Mouse (Mus musculus): ENCODE measurements around the gene Emp2. TPM values are rescaled to one million over a fixed set of nuclear protein-coding genes. Genes with fewer than 3 reads are reported as not detected.

Gene Emp2
- polyA plus RNA-seq, 1 experiment from 2014 or later, result 38.6 TPM

DNA sequence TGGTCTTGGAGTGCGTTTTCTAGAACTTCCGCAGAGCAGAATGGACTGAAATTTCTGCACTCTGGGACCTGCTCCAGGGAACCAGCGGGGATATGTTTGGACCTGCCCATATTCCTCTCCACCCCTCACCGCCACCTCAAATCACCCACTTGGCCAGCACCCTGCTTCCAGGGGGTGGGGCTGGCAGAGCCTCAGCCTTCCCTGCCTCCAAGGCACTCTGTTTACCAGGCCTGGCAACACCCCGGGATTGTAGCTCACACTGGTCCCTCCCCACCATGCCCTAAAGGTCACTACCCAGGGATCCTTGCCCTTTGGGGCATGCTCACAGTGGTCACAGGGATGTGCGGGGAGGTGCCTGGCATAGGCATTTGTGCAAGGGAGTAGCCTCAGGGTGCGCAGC, 33.8 kb upstream of the Emp2 start:
- no peak overlapping the region for H3K27ac ChIP-seq (replicated peaks; ENCODE audit: low read depth, low read length)
- WGBS, result 70% methylated on average over 7 of the region's 7 CpGs
- peak; percentile 48; the same call in 1 of the 2 replicates for ATAC-seq (ENCODE audit: low read depth)

DNA sequence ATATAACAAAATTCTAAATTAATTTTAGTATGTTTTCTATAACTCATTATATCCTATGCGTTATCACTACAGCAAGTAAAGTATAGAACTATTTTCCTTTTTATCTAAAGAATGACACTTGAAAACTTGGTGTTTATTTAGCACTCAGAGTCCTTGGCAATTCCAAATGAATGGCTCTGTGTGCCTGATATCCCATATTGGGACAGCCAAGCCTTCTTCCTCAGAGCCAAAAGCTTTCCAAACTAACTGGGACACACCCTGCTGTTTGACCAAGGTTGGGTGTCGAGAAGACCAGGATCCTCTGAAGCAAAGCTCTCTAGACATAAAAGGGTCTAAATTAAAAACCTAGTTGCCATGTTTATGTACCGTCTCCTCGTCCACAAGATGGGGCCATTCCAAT, 27.3 kb upstream of the Emp2 start:
- H3K9ac ChIP-seq (ENCODE audit: low read depth, low read length), result no peak overlapping the region
- H3K9me3 ChIP-seq (ENCODE audit: control insufficient read depth, low read length), result no peaks in the 10 kb centered on the region
- ATAC-seq (ENCODE audit: low read depth) (no peak), DNase-seq (ENCODE audit: low spot score) (no peak)
- no peak overlapping the region for H3K4me2 ChIP-seq (ENCODE audit: low read depth, low read length)
- no peak overlapping the region for H3K27ac ChIP-seq (replicated peaks; ENCODE audit: low read depth, low read length)
- H3K4me3 ChIP-seq (ENCODE audit: low read depth, low read length), result no peak overlapping the region
- no peaks in the 10 kb centered on the region for H3K4me1 ChIP-seq (ENCODE audit: control insufficient read depth, insufficient read depth, low read length)
- H3K36me3 ChIP-seq (ENCODE audit: control insufficient read depth, insufficient read depth, low read length), result no peaks in the 10 kb centered on the region
- WGBS, result 62% methylated on average over 4 of the region's 4 CpGs
- H3K27me3 ChIP-seq (replicated peaks; ENCODE audit: control insufficient read depth, insufficient read depth, low read length), result no peaks in the 10 kb centered on the region

More for the DNA sequence above, 33.8 kb upstream of the Emp2 start:
- no peak overlapping the region for H3K9ac ChIP-seq (ENCODE audit: low read depth, low read length)
- H3K4me2 ChIP-seq (ENCODE audit: low read depth, low read length), result no peak overlapping the region
- no peaks in the 10 kb centered on the region for H3K36me3 ChIP-seq (ENCODE audit: control insufficient read depth, insufficient read depth, low read length)
- DNase-seq (ENCODE audit: low spot score), result peak; percentile 32
- H3K27me3 ChIP-seq (replicated peaks; ENCODE audit: control insufficient read depth, insufficient read depth, low read length), result no peaks in the 10 kb centered on the region
- H3K4me1 ChIP-seq (ENCODE audit: control insufficient read depth, insufficient read depth, low read length), result peaks cover 6% of the 10 kb centered on the region; the same call in 1 of the 2 replicates
- no peak overlapping the region for H3K4me3 ChIP-seq (ENCODE audit: low read depth, low read length)
- H3K9me3 ChIP-seq (ENCODE audit: control insufficient read depth, low read length), result no peaks in the 10 kb centered on the region

DNA sequence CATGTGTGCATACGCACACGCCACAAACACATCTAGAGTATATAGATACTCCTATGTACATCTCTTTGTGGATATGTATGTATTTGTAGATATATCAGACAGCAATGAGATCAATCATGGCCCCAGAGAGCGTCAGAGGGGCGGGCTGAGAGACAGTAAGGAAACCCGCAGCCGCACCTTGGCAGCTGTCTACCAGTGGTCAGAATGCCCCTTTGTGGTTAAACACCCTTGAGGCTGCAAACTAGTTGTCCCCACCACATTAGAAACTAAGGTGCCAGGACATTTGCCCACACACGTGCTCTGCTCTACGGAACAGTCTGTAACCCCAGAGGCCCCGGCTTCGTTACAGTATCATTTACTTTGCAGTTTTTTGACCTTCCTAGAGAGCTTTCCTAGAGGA, 26.2 kb upstream of the Emp2 start:
- Histone ChIP-seq H3K27ac (replicated peaks; ENCODE audit: low read depth, low read length) (no peak overlapping the region), H3K9me3 (ENCODE audit: control insufficient read depth, low read length) (no peaks in the 10 kb centered on the region), H3K4me3 (ENCODE audit: low read depth, low read length) (no peak overlapping the region), H3K27me3 (replicated peaks; ENCODE audit: control insufficient read depth, insufficient read depth, low read length) (no peaks in the 10 kb centered on the region), H3K4me2 (ENCODE audit: low read depth, low read length) (no peak overlapping the region), H3K4me1 (ENCODE audit: control insufficient read depth, insufficient read depth, low read length) (no peaks in the 10 kb centered on the region), H3K36me3 (ENCODE audit: control insufficient read depth, insufficient read depth, low read length) (no peaks in the 10 kb centered on the region), H3K9ac (ENCODE audit: low read depth, low read length) (no peak overlapping the region)
- DNase-seq (ENCODE audit: low spot score) (no peak), ATAC-seq (ENCODE audit: low read depth) (no peak)
- 91% methylated on average over 10 of the region's 10 CpGs for WGBS

DNA sequence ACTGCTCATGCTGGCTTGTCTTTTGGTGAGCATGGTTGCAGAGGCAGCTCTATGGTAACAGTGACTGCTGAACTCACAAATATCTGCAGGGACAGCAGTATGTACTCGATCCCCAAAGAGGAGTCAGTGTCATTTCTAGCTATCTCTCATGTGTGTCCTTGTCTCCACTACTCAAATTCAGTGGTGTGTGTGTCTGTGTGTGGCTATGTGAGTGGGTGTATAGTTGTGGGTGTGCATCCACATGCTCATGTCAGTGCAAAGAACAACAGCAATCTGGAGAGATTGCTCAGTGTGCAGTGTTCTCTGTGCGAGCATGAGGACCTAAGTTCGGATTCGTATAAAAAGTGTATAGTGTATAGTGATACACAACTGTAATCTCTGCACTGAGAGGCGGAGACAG, 24.8 kb upstream of the Emp2 start:
- Histone ChIP-seq H3K4me2 (ENCODE audit: low read depth, low read length) (no peak overlapping the region), H3K27ac (replicated peaks; ENCODE audit: low read depth, low read length) (no peak overlapping the region), H3K9me3 (ENCODE audit: control insufficient read depth, low read length) (no peaks in the 10 kb centered on the region), H3K4me1 (ENCODE audit: control insufficient read depth, insufficient read depth, low read length) (no peaks in the 10 kb centered on the region), H3K9ac (ENCODE audit: low read depth, low read length) (no peak overlapping the region), H3K4me3 (ENCODE audit: low read depth, low read length) (no peak overlapping the region), H3K27me3 (replicated peaks; ENCODE audit: control insufficient read depth, insufficient read depth, low read length) (no peaks in the 10 kb centered on the region), H3K36me3 (ENCODE audit: control insufficient read depth, insufficient read depth, low read length) (no peaks in the 10 kb centered on the region)
- ATAC-seq (ENCODE audit: low read depth), result no peak
- WGBS, result 91% methylated on average over 5 of the region's 5 CpGs
- DNase-seq (ENCODE audit: low spot score), result no peak

DNA sequence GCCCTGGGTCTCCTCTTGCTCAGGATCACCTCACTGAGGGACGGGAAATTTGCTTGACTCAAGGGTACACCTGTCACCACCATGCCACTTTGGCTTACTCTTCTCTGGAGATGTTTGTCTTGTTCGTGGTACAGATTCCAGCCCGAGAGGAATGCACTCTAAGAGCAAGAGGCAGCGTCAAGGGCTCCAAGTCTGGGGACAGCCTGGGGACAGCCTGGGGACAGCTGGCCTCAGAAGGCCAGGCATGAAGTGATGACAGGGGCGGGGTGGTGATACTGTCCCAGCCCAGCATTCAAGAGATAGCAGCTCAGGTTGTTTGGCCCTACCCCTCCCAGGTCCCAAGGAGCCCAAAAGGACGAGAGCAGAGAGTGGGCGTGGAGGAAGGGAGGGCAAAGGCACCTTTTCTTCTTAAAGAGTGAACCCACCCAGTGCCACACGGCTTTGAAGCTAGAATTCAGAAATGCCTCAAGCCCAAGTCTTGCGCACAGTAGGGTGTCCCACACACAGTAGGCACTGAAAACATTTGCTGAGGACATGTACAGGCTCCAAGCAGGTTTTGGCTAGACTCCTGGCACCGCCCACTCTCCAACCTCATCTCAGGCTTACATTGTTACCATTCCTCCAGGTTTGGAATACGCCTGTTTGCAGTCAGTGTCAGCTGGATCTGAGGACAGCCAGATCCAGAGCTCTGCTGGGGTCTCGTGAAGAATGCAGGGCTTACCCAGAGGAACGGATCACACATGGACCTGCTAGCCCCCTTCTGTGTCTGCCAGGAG, 23.8 kb upstream of the Emp2 start:
- H3K4me2 ChIP-seq (ENCODE audit: low read depth, low read length), result no peak overlapping the region
- no peaks in the 10 kb centered on the region for H3K36me3 ChIP-seq (ENCODE audit: control insufficient read depth, insufficient read depth, low read length)
- no peaks in the 10 kb centered on the region for H3K4me1 ChIP-seq (ENCODE audit: control insufficient read depth, insufficient read depth, low read length)
- 70% methylated on average over 13 of the region's 13 CpGs for WGBS
- H3K27me3 ChIP-seq (replicated peaks; ENCODE audit: control insufficient read depth, insufficient read depth, low read length), result no peaks in the 10 kb centered on the region
- H3K27ac ChIP-seq (replicated peaks; ENCODE audit: low read depth, low read length), result no peak overlapping the region
- ATAC-seq (ENCODE audit: low read depth) (0 out of 2 replicates have a peak, but pooled peaks have one; percentile 35), DNase-seq (ENCODE audit: low spot score) (no peak)
- no peak overlapping the region for H3K9ac ChIP-seq (ENCODE audit: low read depth, low read length)
- H3K9me3 ChIP-seq (ENCODE audit: control insufficient read depth, low read length), result no peaks in the 10 kb centered on the region
- no peak overlapping the region for H3K4me3 ChIP-seq (ENCODE audit: low read depth, low read length)

DNA sequence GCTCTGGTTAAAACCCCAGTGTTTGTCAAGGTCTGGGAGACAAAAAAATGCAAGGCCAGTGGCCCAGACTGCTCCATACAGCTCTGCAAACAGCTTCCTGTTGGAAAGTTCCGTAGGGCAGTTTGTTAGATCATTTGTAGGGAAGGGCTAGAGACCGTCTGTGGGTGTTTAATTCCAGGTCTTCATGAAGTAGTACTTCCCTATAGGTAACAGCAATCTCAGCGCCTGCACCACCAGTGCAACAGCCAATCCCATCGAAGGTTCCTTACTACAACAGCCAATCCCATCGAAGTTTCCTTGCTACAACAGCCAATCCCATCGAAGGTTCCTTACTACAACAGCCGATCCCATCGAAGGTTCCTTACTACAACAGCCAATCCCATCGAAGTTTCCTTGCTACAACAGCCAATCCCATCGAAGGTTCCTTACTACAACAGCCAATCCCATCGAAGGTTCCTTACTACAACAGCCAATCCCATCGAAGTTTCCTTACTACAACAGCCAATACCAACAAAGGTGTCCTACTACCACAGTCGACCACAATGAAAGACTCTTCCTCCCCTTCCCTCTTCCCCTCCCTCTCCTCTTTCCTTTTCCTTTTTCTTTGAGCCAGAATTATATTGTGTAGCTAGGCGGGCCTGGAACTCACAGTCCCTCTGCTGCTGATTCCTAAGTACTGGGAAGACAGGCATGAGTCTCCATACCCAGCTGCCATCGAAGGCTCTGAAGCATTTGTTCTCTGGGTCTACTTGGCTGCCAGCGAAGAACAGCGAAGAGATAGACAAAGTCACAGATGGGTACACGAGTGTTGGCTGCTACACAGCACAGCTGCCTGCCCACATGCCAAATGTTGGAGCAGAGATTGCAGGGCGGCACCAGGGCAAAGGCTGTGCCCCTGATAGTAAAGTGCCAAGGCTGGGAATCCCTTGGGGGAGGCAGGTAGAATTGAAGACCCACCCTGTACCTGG, 23.0 kb upstream of the Emp2 start:
- H3K27me3 ChIP-seq (replicated peaks; ENCODE audit: control insufficient read depth, insufficient read depth, low read length), result no peaks in the 10 kb centered on the region
- no peak for ATAC-seq (ENCODE audit: low read depth)
- H3K36me3 ChIP-seq (ENCODE audit: control insufficient read depth, insufficient read depth, low read length), result no peaks in the 10 kb centered on the region
- H3K9me3 ChIP-seq (ENCODE audit: control insufficient read depth, low read length), result no peaks in the 10 kb centered on the region
- H3K27ac ChIP-seq (replicated peaks; ENCODE audit: low read depth, low read length), result no peak overlapping the region
- no peak overlapping the region for H3K4me3 ChIP-seq (ENCODE audit: low read depth, low read length)
- H3K4me1 ChIP-seq (ENCODE audit: control insufficient read depth, insufficient read depth, low read length), result no peaks in the 10 kb centered on the region
- H3K4me2 ChIP-seq (ENCODE audit: low read depth, low read length), result no peak overlapping the region
- no peak overlapping the region for H3K9ac ChIP-seq (ENCODE audit: low read depth, low read length)
- no peak for DNase-seq (ENCODE audit: low spot score)
- 93% methylated on average over 19 of the region's 19 CpGs for WGBS

DNA sequence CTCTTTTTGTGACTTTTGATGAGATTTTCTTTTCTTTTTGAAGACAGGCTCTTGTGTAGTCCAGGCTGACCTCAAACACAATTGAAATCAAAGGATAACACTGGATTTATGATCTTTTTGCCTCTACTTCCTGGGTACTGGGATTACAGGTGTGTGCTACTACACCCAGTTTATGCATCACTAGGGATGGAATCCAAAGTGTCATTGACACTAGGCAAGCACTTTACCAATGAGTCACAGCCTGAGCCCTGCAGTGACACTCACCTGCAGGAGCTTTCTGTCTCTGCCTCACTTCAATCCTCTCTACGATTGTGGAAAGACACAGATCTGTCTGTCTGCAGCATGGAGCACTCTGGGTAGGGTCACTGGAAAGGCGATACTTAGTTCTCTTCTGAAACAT, 22.2 kb upstream of the Emp2 start:
- Histone ChIP-seq H3K36me3 (ENCODE audit: control insufficient read depth, insufficient read depth, low read length) (no peaks in the 10 kb centered on the region), H3K4me1 (ENCODE audit: control insufficient read depth, insufficient read depth, low read length) (no peaks in the 10 kb centered on the region), H3K9ac (ENCODE audit: low read depth, low read length) (no peak overlapping the region), H3K4me2 (ENCODE audit: low read depth, low read length) (no peak overlapping the region), H3K27ac (replicated peaks; ENCODE audit: low read depth, low read length) (no peak overlapping the region), H3K27me3 (replicated peaks; ENCODE audit: control insufficient read depth, insufficient read depth, low read length) (no peaks in the 10 kb centered on the region), H3K9me3 (ENCODE audit: control insufficient read depth, low read length) (no peaks in the 10 kb centered on the region), H3K4me3 (ENCODE audit: low read depth, low read length) (no peak overlapping the region)
- DNase-seq (ENCODE audit: low spot score) (no peak), ATAC-seq (ENCODE audit: low read depth) (no peak)
- WGBS, result 83% methylated on average over 2 of the region's 2 CpGs

DNA sequence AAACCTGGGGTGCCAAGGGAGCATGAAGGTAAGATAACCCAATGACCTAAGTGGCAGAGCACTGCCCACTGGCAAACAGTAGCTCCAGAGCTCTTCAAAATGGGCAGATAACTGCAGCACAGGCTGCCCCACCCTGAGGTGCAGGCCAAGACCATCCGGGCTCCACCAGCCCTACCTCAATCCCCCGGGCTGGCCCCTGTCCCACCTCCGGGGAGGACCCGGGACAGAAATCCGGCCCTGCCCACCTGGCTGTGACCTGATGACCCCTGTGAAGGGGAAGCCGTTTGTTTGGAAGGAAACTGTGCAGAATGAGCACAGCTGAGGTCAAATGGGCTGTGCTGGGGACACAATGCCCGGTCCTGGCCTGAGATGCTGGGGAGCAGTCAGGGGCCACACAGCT, 19.0 kb upstream of the Emp2 start:
- Histone ChIP-seq H3K27me3 (replicated peaks; ENCODE audit: control insufficient read depth, insufficient read depth, low read length) (no peaks in the 10 kb centered on the region), H3K4me1 (ENCODE audit: control insufficient read depth, insufficient read depth, low read length) (no peaks in the 10 kb centered on the region), H3K4me3 (ENCODE audit: low read depth, low read length) (no peak overlapping the region), H3K9ac (ENCODE audit: low read depth, low read length) (no peak overlapping the region), H3K36me3 (ENCODE audit: control insufficient read depth, insufficient read depth, low read length) (no peaks in the 10 kb centered on the region), H3K4me2 (ENCODE audit: low read depth, low read length) (no peak overlapping the region), H3K9me3 (ENCODE audit: control insufficient read depth, low read length) (no peaks in the 10 kb centered on the region), H3K27ac (replicated peaks; ENCODE audit: low read depth, low read length) (no peak overlapping the region)
- ATAC-seq (ENCODE audit: low read depth) (no peak), DNase-seq (ENCODE audit: low spot score) (no peak)
- WGBS, result 55% methylated on average over 6 of the region's 7 CpGs

Measured in embryonic facial prominence, embryonic 14.5 days (tissue).